Mouse (Mus musculus): ENCODE data around the gene Tarbp2.

- TF ChIP-seq CTCF (IDR thresholded peaks at IDR 0.05; ENCODE audit: borderline replicate concordance, insufficient read depth, low read length) (peak; percentile 73; the same call in 1 of the 2 replicates), POLR2A (IDR thresholded peaks at IDR 0.05; ENCODE audit: low read depth, low read length) (no peak)
Observed at GRCm38 (mm10) chr15:102524892-102525485, 7.0 kb downstream of the Tarbp2 start, which contains the start of gene Npff.
